Mouse (Mus musculus): ENCODE data around the gene Abca17. TPM values are rescaled to one million over a fixed set of nuclear protein-coding genes. Genes with fewer than 3 reads are reported as not detected.

Abca17 gene
- 0.46 TPM for polyA plus RNA-seq (2017; shearing (Covaris generic))

GRCm38 (mm10) chr17:24350926-24351759 is at the start of gene Abca17:
Abca17 (minus strand) TSS chr17:24351068.

GRCm38 (mm10) chr17:24351760-24352357 is 991 bp upstream of the Abca17 start, which contains the start of gene Abca3:
Abca3 (plus strand) TSS chr17:24351950.

GRCm38 (mm10) chr17:24251320-24252069 is 99.4 kb downstream of the Abca17 start, which contains the start of gene Ccnf:
Ccnf (minus strand) TSS chr17:24251484.

GRCm38 (mm10) chr17:24220435-24221411 is 130.1 kb downstream of the Abca17 start, which contains the start of gene Tedc2:
Tedc2 (minus strand) TSS chr17:24220851.

Other genes with a start within 250 kb of the Abca17 start
- gene Pdpk1, start 200.1 kb downstream of the Abca17 start, polyA plus RNA-seq (2017; shearing (Covaris generic)), result 58.9 TPM
- 17.6 TPM for gene Amdhd2, start 187.3 kb downstream of the Abca17 start, polyA plus RNA-seq (2017; shearing (Covaris generic))
- gene Atp6v0c, start 181.4 kb downstream of the Abca17 start, polyA plus RNA-seq (2017; shearing (Covaris generic)), result 400 TPM
- gene Tbc1d24, start 145.5 kb downstream of the Abca17 start, polyA plus RNA-seq (2017; shearing (Covaris generic)), result 1.1 TPM
- 0.61 TPM for gene Ntn3, start 141.5 kb downstream of the Abca17 start, polyA plus RNA-seq (2017; shearing (Covaris generic))
- 3.1 TPM for gene Tedc2, start 130.2 kb downstream of the Abca17 start, polyA plus RNA-seq (2017; shearing (Covaris generic))
- 1.4 TPM for gene Ccnf, start 99.6 kb downstream of the Abca17 start, polyA plus RNA-seq (2017; shearing (Covaris generic))
- 18.0 TPM for gene Abca3, start 882 bp upstream of the Abca17 start, polyA plus RNA-seq (2017; shearing (Covaris generic))
- gene Rnps1, start 63.5 kb upstream of the Abca17 start, polyA plus RNA-seq (2017; shearing (Covaris generic)), result 197 TPM
- gene Eci1, start 75.6 kb upstream of the Abca17 start, polyA plus RNA-seq (2017; shearing (Covaris generic)), result 57.8 TPM
- gene Dnase1l2, start 92.0 kb upstream of the Abca17 start, polyA plus RNA-seq (2017; shearing (Covaris generic)), result 2.1 TPM
- 118 TPM for gene E4f1, start 119.2 kb upstream of the Abca17 start, polyA plus RNA-seq (2017; shearing (Covaris generic))
- gene Pgp, start 119.3 kb upstream of the Abca17 start, polyA plus RNA-seq (2017; shearing (Covaris generic)), result 14.9 TPM
- 0.74 TPM for gene Bricd5, start 122.8 kb upstream of the Abca17 start, polyA plus RNA-seq (2017; shearing (Covaris generic))
- 18.7 TPM for gene Mlst8, start 128.0 kb upstream of the Abca17 start, polyA plus RNA-seq (2017; shearing (Covaris generic))
- gene Caskin1, start 137.5 kb upstream of the Abca17 start, polyA plus RNA-seq (2017; shearing (Covaris generic)), result 0.39 TPM
- gene Traf7, start 176.9 kb upstream of the Abca17 start, polyA plus RNA-seq (2017; shearing (Covaris generic)), result 57.3 TPM
- 2.1 TPM for gene Rab26, start 183.1 kb upstream of the Abca17 start, polyA plus RNA-seq (2017; shearing (Covaris generic))
- gene Pkd1, start 198.8 kb upstream of the Abca17 start, polyA plus RNA-seq (2017; shearing (Covaris generic)), result 41.2 TPM